Mouse (Mus musculus) neutrophil, adult 5-6 weeks (primary cell): ENCODE measurements around the gene Acly. TPM values are rescaled to one million over a fixed set of nuclear protein-coding genes. Genes with fewer than 3 reads are reported as not detected.
A peak's percentile ranks its signal among the peaks of the same experiment; 100 is the strongest.

Experiments
- ATAC-seq: fragments of 151-379, 151-347 bp; 2 replicates; pipeline ENCODE4 v1.8.0; 2017; ENCODE audit warnings: mild to moderate bottlenecking, moderate TSS enrichment; ENCODE audit not compliant: insufficient number of reproducible peaks, poor library complexity, low FRiP score, severe bottlenecking; ENCODE audit errors: extremely low read depth
- total RNA-seq: library from RNA; stranded (forward); fragments of 200-1000 nt; gene quantifications from 2 replicates; pipeline ENCODE4 v1.2.3, GENCODE M21; 2017

The Acly gene
- 86.6 and 88.5 TPM in 2 replicates for total RNA-seq

- ATAC-seq, result peak; percentile 98
These were observed at the start of gene Acly for GRCm38 (mm10) chr11:100527458-100528374. Acly (minus strand) TSS chr11:100528000.

DNA sequence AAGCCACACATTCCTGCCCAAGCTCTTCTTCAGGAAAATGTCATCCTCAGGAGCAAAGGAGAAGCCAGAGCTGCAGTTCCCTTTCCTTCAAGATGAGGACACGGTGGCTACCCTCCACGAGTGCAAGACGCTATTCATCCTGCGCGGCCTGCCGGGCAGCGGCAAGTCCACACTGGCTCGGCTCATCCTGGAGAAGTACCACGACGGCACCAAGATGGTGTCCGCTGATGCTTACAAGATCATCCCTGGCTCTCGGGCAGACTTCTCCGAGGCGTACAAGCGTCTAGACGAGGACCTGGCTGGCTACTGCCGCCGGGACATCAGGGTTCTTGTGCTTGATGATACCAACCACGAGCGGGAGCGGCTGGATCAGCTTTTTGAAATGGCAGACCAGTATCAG lies 48.5 kb upstream of the Acly start:
- ATAC-seq, result no peak

DNA sequence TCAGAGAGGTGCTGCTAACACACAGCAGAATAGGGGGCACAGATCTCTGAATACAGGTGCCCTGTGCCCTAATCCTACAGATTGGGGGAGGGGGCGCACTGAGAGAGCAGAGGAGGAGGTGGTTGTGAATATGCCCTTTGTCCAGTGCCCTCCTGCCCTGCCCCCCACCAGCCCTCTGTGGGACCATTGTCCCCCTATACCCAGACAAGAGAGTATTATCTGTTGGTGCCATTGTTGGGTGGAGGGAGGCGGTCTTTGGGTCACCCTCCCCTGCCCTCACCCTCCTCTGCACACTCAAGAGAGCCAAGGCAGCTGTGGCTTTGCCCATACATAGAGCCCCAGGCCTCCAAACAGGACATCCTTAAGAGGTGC lies 47.7 kb upstream of the Acly start:
- no peak for ATAC-seq

- ATAC-seq, result peak; percentile 34
These were observed 47.1 kb upstream of the Acly start, which contains the start of gene Cnp for GRCm38 (mm10) chr11:100574708-100575483. Cnp (plus strand) TSS chr11:100574904.

DNA sequence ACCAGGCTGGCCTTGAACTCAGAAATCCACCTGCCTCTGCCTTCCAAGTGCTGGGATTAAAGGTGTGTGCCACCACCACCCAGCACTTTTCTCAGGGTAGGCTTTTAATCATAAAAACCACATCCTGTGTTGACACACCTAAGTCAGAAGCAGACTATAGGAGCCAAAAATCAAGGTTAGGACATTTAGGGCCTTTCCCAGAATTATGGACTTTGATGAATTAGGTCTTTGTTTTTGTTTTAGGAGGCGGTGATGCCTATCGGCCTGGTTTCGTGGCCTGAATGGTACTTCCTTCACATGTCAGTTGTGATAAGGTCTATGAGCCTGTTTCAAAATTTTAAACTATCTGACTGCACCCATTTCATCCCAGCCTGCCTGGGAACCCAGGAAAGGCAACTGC lies 46.4 kb upstream of the Acly start:
- ATAC-seq, result no peak

DNA sequence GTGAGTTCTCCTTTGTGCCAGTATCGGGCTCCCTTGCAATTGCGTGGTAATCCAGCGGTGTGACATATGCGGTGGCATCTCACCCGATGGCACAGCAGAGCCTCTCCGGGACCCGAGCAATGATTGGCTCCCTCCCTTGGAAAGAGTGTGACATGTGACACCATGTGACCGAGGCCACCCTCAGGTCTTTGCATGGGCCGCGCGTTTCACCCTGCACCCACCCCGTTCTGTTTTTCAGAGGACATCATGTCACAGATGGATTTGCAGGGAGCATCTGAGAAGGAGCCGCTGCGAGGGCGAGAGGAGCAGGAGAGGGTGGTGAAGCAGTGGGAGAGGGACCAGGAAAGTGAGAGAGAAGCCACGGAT lies 43.4 kb upstream of the Acly start:
- peak; percentile 10; the same call in 1 of the 2 replicates for ATAC-seq

DNA sequence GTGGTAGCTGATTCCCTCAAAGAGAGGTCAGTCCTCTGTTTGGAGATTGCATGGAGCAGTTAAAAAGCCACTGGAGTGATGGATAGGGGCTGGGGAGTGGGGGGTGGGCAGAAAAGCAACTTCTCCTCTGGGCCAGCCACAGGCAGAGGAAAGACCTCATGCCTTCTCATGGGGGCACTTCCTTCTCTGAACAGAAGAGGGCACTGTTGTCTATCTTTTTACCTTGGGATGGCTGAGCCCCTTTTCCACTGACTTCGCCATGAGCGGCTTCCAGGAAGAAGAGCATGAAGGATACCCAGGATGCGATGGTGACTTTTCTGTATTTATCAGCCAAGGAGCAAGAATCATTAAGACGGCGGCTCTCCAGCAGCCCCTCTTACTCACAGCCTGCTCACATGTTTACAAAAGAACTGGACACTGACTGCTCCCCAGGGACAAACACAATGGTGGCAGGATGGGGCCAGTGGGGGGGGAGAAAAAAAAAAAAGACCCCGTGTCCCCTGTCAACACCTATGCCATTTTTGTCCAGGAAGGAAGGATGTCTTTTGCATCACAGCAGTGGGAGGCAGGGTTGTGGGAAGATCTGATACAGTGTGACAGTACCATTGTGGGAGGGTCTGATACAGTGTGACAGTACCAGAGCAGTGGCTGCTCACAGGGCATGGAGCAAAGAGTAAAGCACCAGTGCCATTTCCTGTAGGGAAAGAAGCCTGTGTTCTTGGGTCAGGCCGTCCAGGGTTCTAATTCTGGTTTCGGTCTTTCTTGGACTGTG lies 42.8 kb upstream of the Acly start:
- ATAC-seq, result peak; percentile 36; the same call in 1 of the 2 replicates

- ATAC-seq, result no peak
These were observed 42.0 kb upstream of the Acly start for GRCm38 (mm10) chr11:100569789-100570188.

DNA sequence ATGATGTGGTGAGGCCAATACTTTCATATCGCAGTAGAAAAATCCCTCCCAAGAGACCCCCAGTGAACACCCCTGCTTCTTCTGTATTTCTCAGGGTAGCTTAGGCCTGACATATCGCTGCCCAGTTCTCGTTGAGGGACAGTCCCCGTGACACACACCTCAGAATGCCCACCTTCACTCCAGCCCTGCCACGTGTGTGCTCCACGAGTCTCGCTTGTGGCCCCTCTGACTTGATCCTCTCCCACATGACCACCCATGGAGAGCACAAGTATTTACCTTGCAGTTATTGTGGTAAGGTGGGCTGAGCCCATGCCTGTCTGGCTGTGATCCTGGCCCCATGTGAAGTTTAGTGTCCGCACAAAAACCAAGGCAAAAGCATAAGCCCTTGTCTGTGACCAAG lies 40.9 kb upstream of the Acly start:
- no peak for ATAC-seq

GRCm38 (mm10) chr11:100567815-100568245 lies 40.0 kb upstream of the Acly start:
- no peak for ATAC-seq

GRCm38 (mm10) chr11:100567229-100567628 lies 39.4 kb upstream of the Acly start:
- ATAC-seq, result no peak

GRCm38 (mm10) chr11:100564703-100565102 lies 36.9 kb upstream of the Acly start:
- ATAC-seq, result no peak

DNA sequence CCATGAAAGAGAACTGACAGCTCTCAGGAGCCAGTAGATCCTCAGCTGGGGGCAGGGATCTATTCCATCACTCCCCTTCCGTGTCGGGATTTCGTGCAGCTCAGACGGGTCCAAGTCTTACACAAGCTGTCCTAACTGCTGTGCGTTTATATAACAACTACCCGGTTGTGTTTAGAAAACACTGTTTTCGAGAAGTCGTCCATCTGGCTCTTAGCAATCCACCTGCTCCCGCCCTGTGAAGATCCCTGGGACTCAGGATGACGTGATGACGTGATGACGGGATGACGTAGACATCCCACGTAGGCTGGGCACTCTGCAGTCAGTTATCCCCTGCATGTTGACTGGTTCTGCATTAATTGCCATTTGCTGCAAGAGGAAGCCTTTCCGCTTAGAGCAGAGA lies 36.5 kb upstream of the Acly start:
- ATAC-seq, result no peak

DNA sequence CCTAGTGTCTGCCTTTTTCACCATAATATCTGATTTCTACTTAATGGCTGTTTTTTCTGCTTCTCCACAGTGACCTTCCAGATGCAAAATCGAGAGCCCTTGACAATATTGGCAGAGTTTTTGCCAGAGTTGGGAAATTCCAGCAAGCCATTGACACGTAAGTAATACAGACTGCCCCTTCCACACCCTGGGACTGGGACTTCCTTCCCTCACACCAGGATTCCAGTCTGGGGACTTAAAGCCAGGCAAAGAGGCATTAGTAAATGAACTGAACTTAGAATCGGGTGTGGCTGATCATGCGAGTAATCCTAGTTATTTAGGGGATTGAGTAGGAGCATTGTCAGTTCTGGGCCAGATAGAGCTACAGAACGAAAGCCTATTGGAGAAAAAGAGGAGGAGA lies 33.9 kb upstream of the Acly start:
- no peak for ATAC-seq

- ATAC-seq, result no peak
These were observed 31.7 kb upstream of the Acly start for GRCm38 (mm10) chr11:100559476-100559875.

DNA sequence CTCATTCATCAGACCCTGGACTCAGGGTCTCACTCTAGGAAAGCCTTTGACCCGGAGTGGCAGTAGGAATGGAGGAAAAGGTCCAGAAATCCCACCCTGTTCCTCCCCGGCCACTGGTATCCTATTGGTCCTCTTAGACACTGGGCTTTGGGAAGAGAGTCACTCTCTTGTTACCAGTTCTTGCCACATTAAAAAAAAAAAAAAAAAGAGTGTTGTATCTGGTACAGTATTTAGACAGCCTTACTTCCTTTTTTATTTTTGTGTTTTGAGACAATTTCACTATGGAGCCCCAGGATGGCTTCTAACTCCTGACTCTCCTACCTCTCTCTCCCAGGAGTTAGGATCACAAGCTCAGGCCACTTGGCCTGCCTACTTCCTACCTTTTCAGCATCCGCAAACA lies 29.8 kb upstream of the Acly start:
- no peak for ATAC-seq

- peak; percentile 94 for ATAC-seq
These were observed 27.8 kb upstream of the Acly start for GRCm38 (mm10) chr11:100555583-100555982.

DNA sequence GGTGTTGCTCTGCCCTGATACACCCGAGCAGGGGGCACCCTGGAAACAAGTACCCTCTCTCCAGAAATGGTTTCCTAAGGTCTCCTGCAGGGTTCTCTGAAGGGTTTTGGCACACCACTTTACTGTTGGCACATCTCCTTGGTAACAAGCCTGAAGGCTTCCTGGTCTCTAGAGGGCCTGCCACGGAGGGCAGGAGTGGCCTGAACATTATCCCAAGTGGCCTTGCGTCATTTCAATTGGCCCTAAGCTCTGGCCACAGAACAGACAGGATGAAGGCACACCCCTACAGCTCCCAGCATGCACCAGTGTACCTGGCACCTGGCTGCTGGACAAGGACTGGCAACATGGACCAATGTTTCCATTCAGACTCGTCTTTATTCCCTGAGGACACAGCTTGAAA lies 25.0 kb upstream of the Acly start:
- no peak for ATAC-seq

DNA sequence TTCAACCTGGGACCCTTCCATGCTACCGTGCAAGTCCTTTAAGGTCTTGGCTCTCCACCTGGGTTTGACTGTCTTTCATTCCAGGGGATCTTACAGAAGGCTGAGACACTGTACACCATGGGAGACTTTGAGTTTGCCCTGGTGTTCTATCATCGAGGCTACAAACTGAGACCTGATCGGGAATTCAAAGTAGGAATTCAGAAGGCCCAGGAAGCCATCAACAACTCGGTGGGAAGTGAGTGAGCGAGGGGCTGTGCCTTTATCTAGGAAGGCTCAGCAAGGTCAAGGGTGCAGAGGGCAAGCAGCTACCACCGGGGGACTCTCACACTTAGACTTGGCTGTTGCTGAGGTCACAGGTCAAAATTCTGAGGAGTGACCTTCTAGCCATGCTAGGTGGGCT lies 22.3 kb upstream of the Acly start:
- no peak for ATAC-seq
